Mouse (Mus musculus) lung, postnatal 0 days (tissue): Measurements from ENCODE around the gene Uncx.

ENCODE experiments used
- CTCF ChIP-seq: IDR thresholded peaks from 2 replicates; pipeline ENCODE4 v1.5.1; 2016; ENCODE audit warnings: antibody characterized with exemption, mild to moderate bottlenecking
- EP300 ChIP-seq: IDR thresholded peaks from 2 replicates; pipeline ENCODE4 v1.6.1; 2016; ENCODE audit warnings: antibody characterized with exemption, mild to moderate bottlenecking, control low read depth

DNA sequence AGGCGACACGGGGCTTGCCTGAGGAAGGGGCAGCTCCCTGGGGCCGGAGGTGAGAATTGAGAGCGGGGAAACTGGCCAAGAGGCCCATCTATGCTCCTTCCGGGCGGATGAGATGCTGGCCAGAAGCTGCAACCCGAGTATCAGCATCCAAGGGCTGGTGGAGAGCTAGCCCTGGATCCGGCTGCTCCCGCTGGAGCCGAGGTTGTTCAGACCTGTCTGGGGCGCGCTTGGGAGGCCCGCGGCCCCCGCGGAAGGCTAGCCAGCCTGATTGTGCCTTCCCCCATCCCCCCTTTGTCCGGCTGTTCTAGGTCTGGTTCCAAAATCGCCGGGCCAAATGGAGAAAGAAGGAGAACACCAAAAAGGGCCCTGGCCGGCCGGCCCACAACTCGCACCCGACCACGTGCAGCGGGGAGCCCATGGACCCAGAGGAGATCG lies 3.1 kb downstream of the Uncx start:
- TF ChIP-seq CTCF (no peak), EP300 (no peak)
